7 mouse cellular contexts compared by ENCODE assay signal in genomic region chr2:93226606-93227595, GRCm38 (mm10). TPM values are rescaled to one million over a fixed set of nuclear protein-coding genes. Genes with fewer than 3 reads are reported as not detected.
DNase-seq lines count a peak whose midpoint lies in the region; ATAC-seq lines count a peak whose summit lies in the region.

No protein-coding gene starts in this region.

- H3K4me1 ChIP-seq in limb, embryonic 10.5 days = peaks cover 30% of the 10 kb centered on the region
- H3K4me1 ChIP-seq in midbrain, embryonic 16.5 days (ENCODE audit: control insufficient read depth, insufficient read depth, low read length) = peaks cover 19% of the 10 kb centered on the region

- H3K27me3 ChIP-seq in limb, embryonic 10.5 days (ENCODE audit: low read depth, poor library complexity, severe bottlenecking) = peaks cover 15% of the 10 kb centered on the region; the same call in 1 of the 2 replicates
- no peaks in the 10 kb centered on the region for H3K27me3 ChIP-seq in midbrain, embryonic 16.5 days (ENCODE audit: control insufficient read depth, insufficient read depth, low read depth, low read length)

- H3K9me3 ChIP-seq in limb, embryonic 10.5 days (replicated peaks) = no peaks in the 10 kb centered on the region
- H3K9me3 ChIP-seq in midbrain, embryonic 16.5 days (replicated peaks; ENCODE audit: control insufficient read depth, low read length, poor library complexity, severe bottlenecking) = no peaks in the 10 kb centered on the region

- peak overlapping the region; percentile 9; the same call in 1 of the 2 replicates for H3K4me3 ChIP-seq in limb, embryonic 10.5 days
- H3K4me3 ChIP-seq in midbrain, embryonic 16.5 days (ENCODE audit: low read depth, low read length) = no peak overlapping the region

- DNase-seq in adrenal gland, postnatal 10 days = peak; percentile 97
- peak; percentile 84 for DNase-seq in embryo, embryonic 11.5 days (ENCODE audit: low read depth, low spot score)
- peak; percentile 97 for DNase-seq in heart, adult 11 months
- DNase-seq in kidney, adult 18-20 months = peak; percentile 88
- DNase-seq in limb, embryonic 10.5 days (ENCODE audit: low spot score) = peak; percentile 96
- DNase-seq in spleen, postnatal 4 days (ENCODE audit: low spot score in 2 of 2) = peak; percentile 66 to 88

- peak; percentile 73 for ATAC-seq in midbrain, embryonic 16.5 days

- H3K4me2 ChIP-seq in midbrain, embryonic 16.5 days (ENCODE audit: low read length) = peak overlapping the region; percentile 12; the same call in 1 of the 2 replicates

- peak overlapping the region; percentile 73 for H3K27ac ChIP-seq in limb, embryonic 10.5 days
- H3K27ac ChIP-seq in midbrain, embryonic 16.5 days (ENCODE audit: low read length) = peak overlapping the region; percentile 51

- H3K36me3 ChIP-seq in limb, embryonic 10.5 days = no peaks in the 10 kb centered on the region
- H3K36me3 ChIP-seq in midbrain, embryonic 16.5 days (ENCODE audit: control insufficient read depth, insufficient read depth, low read length) = no peaks in the 10 kb centered on the region

- no peak overlapping the region; the same call in 1 of the 2 replicates for H3K9ac ChIP-seq in midbrain, embryonic 16.5 days (ENCODE audit: low read depth, low read length)

- 13% methylated on average over 19 of the region's 20 CpGs for WGBS in limb, embryonic 10.5 days
- 8% methylated on average over 19 of the region's 20 CpGs for WGBS in midbrain, embryonic 16.5 days

RNA-seq across cellular contexts. Expression of gene Trp53i11, which starts 39.6 kb away (rescaled TPM):
- 10 to 100 TPM; 87.9 to 89.8 TPM for total RNA-seq in adrenal gland, postnatal 10 days (2021)
- 17.5 and 25.2 TPM in 2 replicates for polyA plus RNA-seq in limb, embryonic 10.5 days (2016; fragmentation: Nextera tagmentation; extraction: Ambion mirVana)
- 125 and 139 TPM in 2 replicates for polyA plus RNA-seq in midbrain, embryonic 16.5 days (2015; fragmentation: Nextera tagmentation; extraction: Ambion mirVana)
